In genomic region chr1:175701145-175701544, GRCm38 (mm10) we compare ENCODE assay signal across 30 mouse cellular contexts. TPM values are rescaled to one million over a fixed set of nuclear protein-coding genes. Genes with fewer than 3 reads are reported as not detected.
"Had no signal": no experiment of that assay in that cellular context is flagged by ENCODE, and none has a peak within 500 bp of the region (broad histone marks: within the 10 kb centered on the region; RNA-seq: fewer than 3 reads in every experiment).

No protein-coding gene starts in this region.

- H3K27ac ChIP-seq: layer of hippocampus, adult 2 months; limb, embryonic 12.5 days; limb, embryonic 15.5 days; liver, embryonic 15.5 days; midbrain, embryonic 12.5 days; midbrain, embryonic 15.5 days; neural tube, embryonic 12.5 days; neural tube, embryonic 15.5 days had no signal

- H3K36me3 ChIP-seq: limb, embryonic 12.5 days; limb, embryonic 15.5 days; liver, embryonic 15.5 days; midbrain, embryonic 12.5 days; midbrain, embryonic 15.5 days; neural tube, embryonic 12.5 days; neural tube, embryonic 15.5 days had no signal

- H3K4me3 ChIP-seq: layer of hippocampus, adult 2 months; limb, embryonic 12.5 days; limb, embryonic 15.5 days; liver, embryonic 15.5 days; midbrain, embryonic 12.5 days; midbrain, embryonic 15.5 days; neural tube, embryonic 12.5 days; neural tube, embryonic 15.5 days had no signal

- H3K9me3 ChIP-seq: limb, embryonic 12.5 days; limb, embryonic 15.5 days; liver, embryonic 15.5 days; midbrain, embryonic 12.5 days; midbrain, embryonic 15.5 days; neural tube, embryonic 12.5 days; neural tube, embryonic 15.5 days had no signal

- H3K9ac ChIP-seq: limb, embryonic 12.5 days; limb, embryonic 15.5 days; liver, embryonic 15.5 days; midbrain, embryonic 12.5 days; midbrain, embryonic 15.5 days; neural tube, embryonic 12.5 days; neural tube, embryonic 15.5 days had no signal

- ATAC-seq: hindbrain, embryonic 16.5 days; midbrain, embryonic 15.5 days had no signal

- H3K27me3 ChIP-seq: limb, embryonic 12.5 days; limb, embryonic 15.5 days; liver, embryonic 15.5 days; midbrain, embryonic 12.5 days; midbrain, embryonic 15.5 days; neural tube, embryonic 12.5 days; neural tube, embryonic 15.5 days had no signal

- H3K4me1 ChIP-seq: limb, embryonic 12.5 days; limb, embryonic 15.5 days; liver, embryonic 15.5 days; midbrain, embryonic 12.5 days; midbrain, embryonic 15.5 days; neural tube, embryonic 12.5 days; neural tube, embryonic 15.5 days had no signal

- DNase-seq: kidney, adult 18-20 months; kidney, adult 9 months; kidney, postnatal 25 days; layer of hippocampus, adult 9-11 months; lung, adult 2 months; lung, postnatal 14 days; lung, postnatal 4 days; right cerebral cortex, adult 18-20 months; right cerebral cortex, postnatal 14 days; right cerebral cortex, postnatal 4 days; thymus, adult 2 months; thymus, postnatal 14 days; thymus, postnatal 4 days had no signal

- H3K4me2 ChIP-seq: limb, embryonic 12.5 days; limb, embryonic 15.5 days; liver, embryonic 11.5 days; liver, embryonic 15.5 days; midbrain, embryonic 12.5 days; midbrain, embryonic 15.5 days; neural tube, embryonic 12.5 days; neural tube, embryonic 15.5 days had no signal

RNA-seq across cellular contexts. Expression of gene Wdr64, which starts 2.8 kb away (rescaled TPM):
- total RNA-seq: layer of hippocampus, adult 2 months; layer of hippocampus, postnatal 25 days; left cerebral cortex, adult 18-20 months; left cerebral cortex, postnatal 25 days; megakaryocyte progenitor cell, adult 5-6 weeks had no signal
- polyA plus RNA-seq: hindbrain, embryonic 16.5 days; kidney, embryonic 16.5 days; large intestine, adult 2 months; limb, embryonic 12.5 days; limb, embryonic 15.5 days; liver, embryonic 11.5 days; liver, embryonic 15.5 days; lung, adult 2 months; lung, embryonic 16.5 days; midbrain, embryonic 12.5 days; midbrain, embryonic 15.5 days; neural tube, embryonic 12.5 days; neural tube, embryonic 15.5 days; thymus, adult 2 months had no signal
